Mouse (Mus musculus): ENCODE measurements around the gene Zfhx3. TPM values are rescaled to one million over a fixed set of nuclear protein-coding genes. Genes with fewer than 3 reads are reported as not detected.

The Zfhx3 gene
- total and polyA plus RNA-seq, 2 experiments from 2014 or later, result 9.6 to 13.8 TPM

- 95% methylated on average over 11 of the region's 11 CpGs for WGBS
- DNase-seq (no peak), ATAC-seq (no peak)
- H3K9ac ChIP-seq, result no peak overlapping the region
- peaks cover 4% of the 10 kb centered on the region; the same call in 1 of the 2 replicates for H3K27me3 ChIP-seq (ENCODE audit: insufficient read depth, low read length)
- H3K9me3 ChIP-seq (ENCODE audit: low read length), result no peaks in the 10 kb centered on the region
- H3K4me3 ChIP-seq (ENCODE audit: low read depth, low read length), result no peak overlapping the region
- TF ChIP-seq CTCF (IDR thresholded peaks at IDR 0.05; ENCODE audit: low read depth), result no peak
- H3K36me3 ChIP-seq (ENCODE audit: insufficient read depth), result no peaks in the 10 kb centered on the region
- no peak overlapping the region for H3K4me2 ChIP-seq (ENCODE audit: low read depth)
- no peak overlapping the region for H3K27ac ChIP-seq (ENCODE audit: low read depth, low read length)
- H3K4me1 ChIP-seq (ENCODE audit: insufficient read depth), result no peaks in the 10 kb centered on the region
These were observed 649.7 kb downstream of the Zfhx3 start for GRCm38 (mm10) chr8:108592028-108592724.

- Histone ChIP-seq H3K27ac (ENCODE audit: low read depth, low read length) (no peak overlapping the region), H3K36me3 (ENCODE audit: insufficient read depth) (no peaks in the 10 kb centered on the region), H3K4me3 (ENCODE audit: low read depth, low read length) (no peak overlapping the region), H3K27me3 (ENCODE audit: insufficient read depth, low read length) (peaks cover 4% of the 10 kb centered on the region; the same call in 1 of the 2 replicates), H3K9ac (no peak overlapping the region), H3K4me2 (ENCODE audit: low read depth) (no peak overlapping the region), H3K4me1 (ENCODE audit: insufficient read depth) (no peaks in the 10 kb centered on the region), H3K9me3 (ENCODE audit: low read length) (no peaks in the 10 kb centered on the region)
- no peak for TF ChIP-seq CTCF (IDR thresholded peaks at IDR 0.05; ENCODE audit: low read depth)
- ATAC-seq (no peak), DNase-seq (no peak)
- WGBS, result 70% methylated on average over 13 of the region's 13 CpGs
These were observed 650.6 kb downstream of the Zfhx3 start for GRCm38 (mm10) chr8:108592990-108593589.

- WGBS, result 44% methylated on average over 9 of the region's 9 CpGs
- ATAC-seq, result no peak
- TF ChIP-seq CTCF (IDR thresholded peaks at IDR 0.05; ENCODE audit: low read depth), result no peak
These were observed 651.4 kb downstream of the Zfhx3 start for GRCm38 (mm10) chr8:108593891-108594290.

GRCm38 (mm10) chr8:108594361-108595060 lies 652.1 kb downstream of the Zfhx3 start:
- Histone ChIP-seq H3K4me3 (ENCODE audit: low read depth, low read length) (no peak overlapping the region), H3K27me3 (ENCODE audit: insufficient read depth, low read length) (peaks cover 4% of the 10 kb centered on the region; the same call in 1 of the 2 replicates), H3K27ac (ENCODE audit: low read depth, low read length) (no peak overlapping the region), H3K9me3 (ENCODE audit: low read length) (no peaks in the 10 kb centered on the region), H3K4me2 (ENCODE audit: low read depth) (no peak overlapping the region), H3K4me1 (ENCODE audit: insufficient read depth) (no peaks in the 10 kb centered on the region), H3K9ac (no peak overlapping the region), H3K36me3 (ENCODE audit: insufficient read depth) (no peaks in the 10 kb centered on the region)
- no peak for DNase-seq
- no peak for TF ChIP-seq CTCF (IDR thresholded peaks at IDR 0.05; ENCODE audit: low read depth)
- 32% methylated on average over 9 of the region's 9 CpGs for WGBS
- ATAC-seq, result no peak

More at GRCm38 (mm10) chr8:108593891-108594290, 651.4 kb downstream of the Zfhx3 start:
- H3K27ac ChIP-seq (ENCODE audit: low read depth, low read length), result no peak overlapping the region
- H3K9me3 ChIP-seq (ENCODE audit: low read length), result no peaks in the 10 kb centered on the region
- no peak overlapping the region for H3K4me3 ChIP-seq (ENCODE audit: low read depth, low read length)
- no peak overlapping the region for H3K4me2 ChIP-seq (ENCODE audit: low read depth)
- H3K27me3 ChIP-seq (ENCODE audit: insufficient read depth, low read length), result peaks cover 4% of the 10 kb centered on the region; the same call in 1 of the 2 replicates
- no peak overlapping the region for H3K9ac ChIP-seq
- no peaks in the 10 kb centered on the region for H3K36me3 ChIP-seq (ENCODE audit: insufficient read depth)
- no peak for DNase-seq
- H3K4me1 ChIP-seq (ENCODE audit: insufficient read depth), result no peaks in the 10 kb centered on the region

- Histone ChIP-seq H3K9me3 (ENCODE audit: low read length) (no peaks in the 10 kb centered on the region), H3K9ac (no peak overlapping the region), H3K4me1 (ENCODE audit: insufficient read depth) (no peaks in the 10 kb centered on the region), H3K27ac (ENCODE audit: low read depth, low read length) (no peak overlapping the region), H3K4me2 (ENCODE audit: low read depth) (no peak overlapping the region), H3K36me3 (ENCODE audit: insufficient read depth) (no peaks in the 10 kb centered on the region), H3K27me3 (ENCODE audit: insufficient read depth, low read length) (peaks cover 4% of the 10 kb centered on the region; the same call in 1 of the 2 replicates), H3K4me3 (ENCODE audit: low read depth, low read length) (no peak overlapping the region)
- no peak for TF ChIP-seq CTCF (IDR thresholded peaks at IDR 0.05; ENCODE audit: low read depth)
- DNase-seq (no peak), ATAC-seq (no peak)
- 50% methylated on average over 9 of the region's 9 CpGs for WGBS
These were observed 652.6 kb downstream of the Zfhx3 start for GRCm38 (mm10) chr8:108595061-108595419.

GRCm38 (mm10) chr8:108595721-108596495 lies 653.5 kb downstream of the Zfhx3 start:
- no peaks in the 10 kb centered on the region for H3K36me3 ChIP-seq (ENCODE audit: insufficient read depth)
- no peaks in the 10 kb centered on the region for H3K4me1 ChIP-seq (ENCODE audit: insufficient read depth)
- H3K4me3 ChIP-seq (ENCODE audit: low read depth, low read length), result no peak overlapping the region
- no peak for DNase-seq
- no peak for ATAC-seq
- H3K4me2 ChIP-seq (ENCODE audit: low read depth), result no peak overlapping the region
- H3K9ac ChIP-seq, result no peak overlapping the region
- no peaks in the 10 kb centered on the region for H3K9me3 ChIP-seq (ENCODE audit: low read length)
- 88% methylated on average over 19 of the region's 19 CpGs for WGBS
- peaks cover 4% of the 10 kb centered on the region; the same call in 1 of the 2 replicates for H3K27me3 ChIP-seq (ENCODE audit: insufficient read depth, low read length)
- H3K27ac ChIP-seq (ENCODE audit: low read depth, low read length), result no peak overlapping the region
- TF ChIP-seq CTCF (IDR thresholded peaks at IDR 0.05; ENCODE audit: low read depth), result no peak
